Comparison of ENCODE assay signal across 26 mouse cellular contexts in the genomic region with DNA sequence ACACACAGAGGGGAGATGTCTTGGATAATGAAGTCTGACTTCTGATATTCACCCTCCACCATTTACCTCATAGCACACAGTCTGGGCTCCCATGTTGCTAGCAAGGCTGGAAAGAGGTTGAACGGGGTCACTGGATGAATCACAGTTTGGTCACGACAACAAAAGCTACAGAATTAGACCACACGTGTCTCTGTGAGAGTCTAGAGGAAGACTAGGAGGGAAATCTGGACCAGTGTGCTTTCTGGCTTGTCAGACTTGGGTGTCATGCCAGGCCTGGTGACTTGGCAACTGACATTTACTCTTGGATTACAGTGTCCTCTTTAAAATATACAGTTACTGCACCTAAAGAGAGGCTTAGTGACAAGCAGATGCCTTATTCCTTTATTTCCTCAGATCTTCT. TPM values are rescaled to one million over a fixed set of nuclear protein-coding genes. Genes with fewer than 3 reads are reported as not detected.
DNase-seq lines count a peak whose midpoint lies in the region.
"Had no signal": no experiment of that assay in that cellular context is flagged by ENCODE, and none has a peak within 500 bp of the region (broad histone marks: within the 10 kb centered on the region; RNA-seq: fewer than 3 reads in every experiment).

No protein-coding gene starts in this region.

- peak; percentile 22 for DNase-seq in heart, adult 8-10 months (ENCODE audit: low spot score)
- DNase-seq in heart, postnatal 25 days (ENCODE audit: low spot score): no peak
- DNase-seq in Muller cell, postnatal 12 days (ENCODE audit: inconsistent ontology term): peak; percentile 30
- peak; percentile 12 for DNase-seq in adrenal gland, adult 8-10 months
- peak; percentile 32 for DNase-seq in brain, adult 2 months (ENCODE audit: low read depth, low spot score)
- DNase-seq in right cerebral cortex, postnatal 10 days (ENCODE audit: low spot score in 2 of 2): no peak
- no peak for DNase-seq in kidney, adult 8-10 months
- DNase-seq: cerebellum, adult 11-12 months; cerebellum, adult 9-11 months; embryo, embryonic 11 days; gastrocnemius, adult 2 months; gastrocnemius, postnatal 36 days; kidney, postnatal 25 days; lung, embryonic 14.5 days; lung, postnatal 14 days; midbrain, embryonic 14.5 days; right cerebral cortex, adult 18-20 months; right cerebral cortex, postnatal 4 days; thymus, adult 2 months; thymus, postnatal 4 days had no signal

- intact Hi-C loops in heart, postnatal 25 days (cut with DNase I): no loop called here

RNA-seq across cellular contexts. Expression of gene Pnliprp1, which starts 20.1 kb away (rescaled TPM):
- not detected for total RNA-seq in heart, adult 8-10 months (2022)
- total RNA-seq in heart, postnatal 25 days (2021): not detected
- not detected for total RNA-seq in adrenal gland, adult 8-10 months (2022)
- total RNA-seq: gastrocnemius, adult 2 months; gastrocnemius, postnatal 36 days; layer of hippocampus, adult 2 months; layer of hippocampus, postnatal 14 days; left cerebral cortex, adult 2 months; left cerebral cortex, postnatal 25 days; neutrophil, adult 5-6 weeks had no signal

RNA-seq across cellular contexts. Expression of gene Pnliprp2, which starts 50.9 kb away (rescaled TPM):
- not detected for total RNA-seq in heart, adult 8-10 months (2022)
- not detected for total RNA-seq in heart, postnatal 25 days (2021)
- not detected for total RNA-seq in adrenal gland, adult 8-10 months (2022)
- total RNA-seq: G1E; gastrocnemius, adult 2 months; gastrocnemius, postnatal 36 days; layer of hippocampus, postnatal 14 days; left cerebral cortex, adult 2 months; left cerebral cortex, postnatal 25 days; neutrophil, adult 5-6 weeks had no signal

RNA-seq across cellular contexts. Expression of gene Pnlip, which starts 56.3 kb away (rescaled TPM):
- not detected for total RNA-seq in heart, adult 8-10 months (2022)
- total RNA-seq in heart, postnatal 25 days (2021): not detected
- not detected for total RNA-seq in adrenal gland, adult 8-10 months (2022)
- total RNA-seq: gastrocnemius, adult 2 months; gastrocnemius, postnatal 36 days; neutrophil, adult 5-6 weeks had no signal

Comparison
In these comparisons a context has a peak if more than half of its experiments do, and no peak if none do; other contexts are left out.
1. DNase-seq: peak in heart, adult 8-10 months (single experiment), Muller cell, postnatal 12 days (single experiment), adrenal gland, adult 8-10 months (single experiment) and brain, adult 2 months (single experiment); none in heart, postnatal 25 days (single experiment), right cerebral cortex, postnatal 10 days (0 of 2) and kidney, adult 8-10 months (0 of 2).